Mouse (Mus musculus): ENCODE measurements around the gene Svip.

Gene Svip

GRCm38 (mm10) chr7:51962219-51962952 is 43.4 kb downstream of the Svip start:
- DNase-seq (ENCODE audit: low spot score in 2 of 2) = no peak

- no peak for DNase-seq (ENCODE audit: low spot score in 2 of 2)
Observed at GRCm38 (mm10) chr7:51960698-51961374, 45.0 kb downstream of the Svip start.

- DNase-seq (ENCODE audit: low spot score in 2 of 2) = no peak
Observed at GRCm38 (mm10) chr7:51957766-51958165, 48.1 kb downstream of the Svip start.

DNA sequence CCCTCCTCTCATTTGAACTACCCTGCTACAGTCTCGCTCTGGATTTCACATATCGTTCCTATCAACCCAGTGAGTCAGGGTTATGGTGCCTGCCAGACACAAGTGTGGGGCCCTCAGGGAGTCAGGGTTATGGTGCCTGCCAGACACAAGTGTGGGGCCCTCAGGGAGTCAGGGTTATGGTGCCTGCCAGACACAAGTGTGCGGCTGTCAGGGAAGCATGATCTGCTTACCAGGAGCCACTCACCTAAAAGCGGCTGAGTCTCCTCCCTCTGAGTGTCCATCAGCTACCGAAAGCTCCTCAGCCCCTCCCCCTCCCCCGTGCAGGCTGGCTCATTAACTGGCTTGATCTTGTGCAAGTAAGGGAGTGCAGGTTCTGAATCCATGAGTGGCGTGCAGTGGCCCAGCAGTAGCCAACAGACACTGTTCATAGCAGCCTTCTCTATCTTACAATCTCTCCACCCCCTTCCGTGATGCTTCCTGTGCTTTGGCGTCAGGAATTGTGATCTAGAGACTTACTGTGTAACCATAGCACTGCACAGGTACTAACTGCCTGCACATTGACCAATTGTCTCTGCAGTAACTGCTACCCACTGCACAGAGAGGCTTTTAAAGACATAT is 50.3 kb downstream of the Svip start:
- DNase-seq (ENCODE audit: low spot score in 2 of 2) = no peak
